Mouse (Mus musculus) heart, embryonic 16.5 days (tissue): ENCODE measurements around the gene Trub2. TPM values are rescaled to one million over a fixed set of nuclear protein-coding genes. Genes with fewer than 3 reads are reported as not detected.
A peak's percentile ranks its signal among the peaks of the same experiment; 100 is the strongest.

Experiments used
- ATAC-seq: fragments of 200-750 bp; cut with Nextera tagmentation; replicated peaks from 2 replicates; pipeline ENCODE4 v1.8.0; 2017; ENCODE audit warnings: moderate number of reproducible peaks; ENCODE audit not compliant: insufficient read depth, low FRiP score; ENCODE audit errors: extremely low read depth
- H3K27ac ChIP-seq: fragments of 300-500 bp; sonication (generic); 2 replicates; pipeline ENCODE4 v1.5.1; 2014; ENCODE audit warnings: mild to moderate bottlenecking, low read length, control low read depth, moderate library complexity
- H3K27me3 ChIP-seq: fragments of 300-500 bp; sonication (generic); 2 replicates; pipeline ENCODE4 v1.6.1; 2014; ENCODE audit warnings: low read length, mixed read lengths; ENCODE audit not compliant: control insufficient read depth, insufficient read depth
- H3K36me3 ChIP-seq: fragments of 300-500 bp; sonication (generic); 2 replicates; pipeline ENCODE4 v1.6.1; 2014; ENCODE audit not compliant: control insufficient read depth, insufficient read depth
- H3K4me1 ChIP-seq: fragments of 300-500 bp; sonication (generic); 2 replicates; pipeline ENCODE4 v1.6.1; 2014; ENCODE audit warnings: low read length, mixed read lengths; ENCODE audit not compliant: control insufficient read depth, insufficient read depth
- H3K4me2 ChIP-seq: fragments of 300-500 bp; sonication (generic); 2 replicates; pipeline ENCODE4 v1.6.1; 2014; ENCODE audit warnings: low read depth, mild to moderate bottlenecking, control low read depth, low read length
- H3K4me3 ChIP-seq: fragments of 300-500 bp; sonication (generic); 2 replicates; pipeline ENCODE4 v1.5.1; 2014; ENCODE audit warnings: mild to moderate bottlenecking, control low read depth, low read length
- H3K9ac ChIP-seq: fragments of 300-500 bp; sonication (generic); 2 replicates; pipeline ENCODE4 v1.6.1; 2014; ENCODE audit warnings: low read length, control low read depth
- H3K9me3 ChIP-seq: fragments of 300-500 bp; sonication (generic); replicated peaks from 2 replicates; pipeline ENCODE4 v1.6.1; 2016; ENCODE audit warnings: low read length; ENCODE audit not compliant: control insufficient read depth
- WGBS: fragments of 180-500 bp; shearing (Covaris S2); extraction: QIAGEN DNeasy Blood & Tissue Kit; methylation state at CpG from one replicate; pipeline ENCODE4 v1.1.7; 2014; 5-methylcytosine and 5-hydroxymethylcytosine counted together
- polyA plus RNA-seq: library from polyadenylated mRNA; unstranded; fragments of >200 nt; fragmentation: Nextera tagmentation; extraction: Ambion mirVana; gene quantifications from 2 replicates; pipeline ENCODE4 v1.2.1, GENCODE M21; 2015

The Trub2 gene
- polyA plus RNA-seq, 1 experiment from 2014 or later = 29.6 TPM

DNA sequence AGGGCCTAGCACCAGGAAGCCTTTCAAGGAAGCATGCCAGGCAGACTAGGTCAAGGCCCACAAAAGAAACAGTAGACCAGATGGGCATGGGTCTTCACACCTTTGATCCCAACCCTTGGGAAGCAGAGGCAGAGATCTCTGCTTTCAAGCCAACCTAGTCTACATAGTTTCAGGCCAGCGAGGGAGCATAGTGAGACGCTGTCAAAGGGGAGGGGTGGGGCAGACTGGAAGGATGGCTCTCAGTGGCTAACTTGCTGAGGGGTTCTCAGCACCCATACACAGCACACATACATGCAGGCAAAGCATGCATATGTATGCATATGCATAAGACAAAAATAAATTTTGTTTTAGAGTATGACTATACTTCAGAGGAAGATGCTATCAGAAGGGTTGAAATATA is 31.1 kb upstream of the Trub2 start:
- peaks cover 11% of the 10 kb centered on the region for H3K4me1 ChIP-seq
- peaks cover 9% of the 10 kb centered on the region for H3K36me3 ChIP-seq
- no peak for ATAC-seq
- WGBS = 31% methylated on average over 2 of the region's 2 CpGs
- no peaks in the 10 kb centered on the region for H3K27me3 ChIP-seq
- peak overlapping the region; percentile 83; the same call in 1 of the 2 replicates for H3K4me2 ChIP-seq
- H3K27ac ChIP-seq = peak overlapping the region; percentile 89
- H3K4me3 ChIP-seq = no peak overlapping the region
- no peak overlapping the region for H3K9ac ChIP-seq
- H3K9me3 ChIP-seq = no peaks in the 10 kb centered on the region

DNA sequence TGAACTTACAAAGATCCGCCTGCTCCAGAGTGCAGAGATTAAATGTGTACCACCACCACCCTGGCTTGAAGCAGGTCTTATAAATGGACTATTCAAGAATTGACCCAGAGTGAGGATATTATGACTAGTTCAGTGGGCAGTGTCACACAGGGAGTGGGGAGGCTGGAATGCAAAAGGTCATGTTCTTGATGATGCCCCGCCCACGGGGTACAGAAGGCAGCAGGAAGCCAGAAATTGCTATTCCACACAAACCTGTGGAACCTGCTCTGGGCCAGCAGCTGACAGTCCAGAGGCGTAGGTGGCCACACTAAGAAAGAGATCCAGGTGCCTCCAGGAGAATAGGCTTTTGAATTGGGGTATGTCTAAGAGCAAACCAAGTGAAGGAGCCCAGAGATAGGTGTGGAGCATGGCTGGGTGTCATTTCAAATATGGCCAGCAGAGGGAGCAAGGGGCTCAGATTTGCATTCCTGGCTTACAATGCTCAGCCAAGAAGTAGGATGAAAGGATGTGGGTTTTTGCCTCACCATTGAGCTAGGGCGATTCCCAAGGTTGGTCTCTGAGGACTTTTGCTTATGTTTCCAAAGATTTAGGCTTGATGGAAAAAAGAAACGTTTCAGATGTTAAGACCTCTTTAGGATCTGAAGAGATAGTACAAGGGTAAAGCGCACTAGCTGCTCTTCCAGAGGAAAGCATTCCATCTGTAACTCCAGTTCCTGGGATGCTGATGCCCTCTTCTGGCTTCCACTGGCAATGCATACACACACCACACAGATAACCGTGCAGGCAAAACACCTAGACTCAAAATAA is 29.3 kb upstream of the Trub2 start:
- no peak overlapping the region; the same call in 1 of the 2 replicates for H3K4me3 ChIP-seq
- 0 out of 2 replicates have a peak overlapping the region, but pooled peaks have one; percentile 33 for H3K27ac ChIP-seq
- H3K4me2 ChIP-seq = 0 out of 2 replicates have a peak overlapping the region, but pooled peaks have one; percentile 34

DNA sequence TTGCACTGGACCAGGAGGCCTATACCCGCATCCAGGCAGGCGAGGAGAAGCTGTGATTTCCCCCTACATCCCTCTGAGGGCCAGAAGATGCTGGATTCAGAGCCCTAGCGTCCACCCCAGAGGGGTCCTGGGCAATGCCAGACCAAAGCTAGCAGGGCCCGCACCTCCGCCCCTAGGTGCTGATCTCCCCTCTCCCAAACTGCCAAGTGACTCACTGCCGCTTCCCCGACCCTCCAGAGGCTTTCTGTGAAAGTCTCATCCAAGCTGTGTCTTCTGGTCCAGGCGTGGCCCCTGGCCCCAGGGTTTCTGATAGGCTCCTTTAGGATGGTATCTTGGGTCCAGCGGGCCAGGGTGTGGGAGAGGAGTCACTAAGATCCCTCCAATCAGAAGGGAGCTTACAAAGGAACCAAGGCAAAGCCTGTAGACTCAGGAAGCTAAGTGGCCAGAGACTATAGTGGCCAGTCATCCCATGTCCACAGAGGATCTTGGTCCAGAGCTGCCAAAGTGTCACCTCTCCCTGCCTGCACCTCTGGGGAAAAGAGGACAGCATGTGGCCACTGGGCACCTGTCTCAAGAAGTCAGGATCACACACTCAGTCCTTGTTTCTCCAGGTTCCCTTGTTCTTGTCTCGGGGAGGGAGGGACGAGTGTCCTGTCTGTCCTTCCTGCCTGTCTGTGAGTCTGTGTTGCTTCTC is 27.5 kb upstream of the Trub2 start:
- H3K4me1 ChIP-seq = peaks cover 11% of the 10 kb centered on the region
- ATAC-seq = no peak
- peaks cover 23% of the 10 kb centered on the region for H3K36me3 ChIP-seq
- no peak overlapping the region for H3K4me3 ChIP-seq
- H3K9me3 ChIP-seq = no peaks in the 10 kb centered on the region
- no peak overlapping the region for H3K27ac ChIP-seq
- H3K9ac ChIP-seq = no peak overlapping the region
- no peak overlapping the region for H3K4me2 ChIP-seq
- H3K27me3 ChIP-seq = no peaks in the 10 kb centered on the region
- WGBS = 75% methylated on average over 11 of the region's 11 CpGs

More for the DNA sequence above, 29.3 kb upstream of the Trub2 start:
- H3K27me3 ChIP-seq = no peaks in the 10 kb centered on the region
- H3K4me1 ChIP-seq = peaks cover 11% of the 10 kb centered on the region
- ATAC-seq = peak; percentile 71
- H3K9me3 ChIP-seq = no peaks in the 10 kb centered on the region
- no peak overlapping the region for H3K9ac ChIP-seq
- H3K36me3 ChIP-seq = peaks cover 18% of the 10 kb centered on the region
- 36% methylated on average over 8 of the region's 8 CpGs for WGBS

DNA sequence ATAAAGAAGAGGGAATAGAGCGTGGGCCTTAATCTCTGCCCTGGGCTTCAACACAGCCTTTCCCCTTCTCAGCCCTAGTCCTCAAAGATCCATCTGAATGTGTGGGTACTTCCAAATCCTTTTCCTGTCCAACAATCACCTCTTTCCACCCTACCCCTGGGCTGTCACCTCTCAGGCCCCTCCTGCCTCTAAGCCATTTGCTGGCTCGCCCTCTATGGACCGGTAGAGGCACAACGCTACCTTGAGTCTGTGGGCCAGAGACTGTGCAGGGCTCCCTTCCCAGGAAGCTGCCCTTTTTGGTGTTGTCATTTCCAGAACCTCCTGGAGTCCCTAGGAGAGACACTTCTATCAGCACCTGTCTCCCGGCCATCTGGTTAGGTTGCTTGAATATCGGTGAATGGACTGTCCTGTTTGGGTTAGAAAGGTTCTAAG is 15.1 kb upstream of the Trub2 start:
- Histone ChIP-seq H3K36me3 (peaks cover 23% of the 10 kb centered on the region), H3K4me3 (peak overlapping the region; percentile 72), H3K4me2 (peak overlapping the region; percentile 92), H3K27ac (no peak overlapping the region; the same call in 1 of the 2 replicates), H3K9me3 (no peaks in the 10 kb centered on the region), H3K4me1 (peaks cover 10% of the 10 kb centered on the region), H3K27me3 (0 out of 2 replicates have a peak, but pooled peaks cover 2% of the 10 kb centered on the region), H3K9ac (peak overlapping the region; percentile 88)
- ATAC-seq = no peak; the same call in 1 of the 2 replicates
- WGBS = 28% methylated on average over 6 of the region's 6 CpGs

DNA sequence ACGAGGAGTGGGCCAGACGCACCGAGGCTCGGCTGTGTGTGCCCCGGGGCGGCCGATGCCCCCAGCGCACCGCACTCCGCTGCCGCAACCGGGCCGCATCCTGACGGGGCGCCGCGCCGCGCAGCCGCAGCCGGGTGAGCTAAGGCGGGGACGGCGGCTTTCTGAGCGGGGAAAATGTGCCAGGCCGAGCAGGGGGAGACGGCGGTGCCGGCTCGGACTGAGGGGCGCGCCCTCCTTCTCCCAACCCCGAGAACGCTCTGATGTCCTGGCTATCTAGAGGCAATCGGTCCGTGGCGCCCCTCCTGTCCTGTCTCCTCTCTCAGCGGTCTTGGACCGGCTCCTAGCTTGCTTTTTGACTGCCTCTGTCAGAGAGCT is 14.5 kb upstream of the Trub2 start:
- peaks cover 20% of the 10 kb centered on the region for H3K36me3 ChIP-seq
- H3K4me1 ChIP-seq = peaks cover 10% of the 10 kb centered on the region
- H3K27me3 ChIP-seq = 0 out of 2 replicates have a peak, but pooled peaks cover 2% of the 10 kb centered on the region
- H3K9me3 ChIP-seq = no peaks in the 10 kb centered on the region
- WGBS = under 1% methylated on average over 26 of the region's 39 CpGs
- H3K9ac ChIP-seq = peak overlapping the region; percentile 88
- H3K27ac ChIP-seq = peak overlapping the region; percentile 80
- peak overlapping the region; percentile 72 for H3K4me3 ChIP-seq
- ATAC-seq = peak; percentile 61
- H3K4me2 ChIP-seq = peak overlapping the region; percentile 92

DNA sequence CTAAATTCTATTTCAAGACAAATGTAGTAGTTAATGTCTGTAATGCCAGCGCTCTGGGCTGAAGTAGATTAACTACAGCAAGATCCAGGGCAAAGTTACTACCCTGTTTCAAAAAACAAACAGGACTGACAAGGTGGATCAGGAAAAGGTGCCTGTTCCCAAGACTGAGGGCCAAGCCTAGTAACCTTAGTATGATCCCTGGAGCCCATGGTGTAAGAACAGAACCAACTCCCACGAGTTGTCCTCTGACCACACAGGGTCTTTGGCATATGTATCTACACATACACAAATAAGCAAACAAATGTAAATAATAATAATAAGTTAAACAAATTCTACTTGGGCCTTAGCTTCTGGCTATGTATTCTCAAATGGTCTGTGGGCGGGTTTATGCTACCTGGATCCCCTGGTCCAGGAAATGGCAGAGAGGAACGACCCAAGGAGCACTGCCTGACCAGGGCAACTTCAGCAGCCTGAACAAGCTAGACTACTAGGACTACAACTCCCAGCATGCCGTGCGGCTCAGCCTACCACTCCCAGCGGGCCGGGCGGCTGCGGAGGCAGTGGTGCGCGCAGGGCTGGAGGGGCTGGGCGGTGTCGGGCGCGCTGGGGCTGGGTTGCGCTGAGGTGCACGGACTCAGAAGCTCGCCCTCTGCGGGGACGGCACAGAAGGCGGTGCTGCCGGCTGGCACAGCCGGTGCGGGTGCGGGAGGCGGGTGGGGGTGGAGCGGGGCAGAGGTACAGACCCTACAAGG is 13.9 kb upstream of the Trub2 start, which contains the start of gene Slc27a4:
Slc27a4 (plus strand) TSS at position 560 of the 752 bp plus-strand sequence.
- Histone ChIP-seq H3K27ac (peak within 1 kb of the TSS; percentile 80), H3K4me3 (peak within 1 kb of the TSS; percentile 72), H3K36me3 (peaks cover 16% of the 10 kb centered on the region), H3K4me2 (peak within 1 kb of the TSS; percentile 92), H3K27me3 (0 out of 2 replicates have a peak, but pooled peaks cover 2% of the 10 kb centered on the region), H3K9ac (peak within 1 kb of the TSS; percentile 88), H3K4me1 (peaks cover 10% of the 10 kb centered on the region), H3K9me3 (no peaks in the 10 kb centered on the region)
- WGBS = 4% methylated on average over 25 of the region's 28 CpGs
- peak; percentile 98 for ATAC-seq

DNA sequence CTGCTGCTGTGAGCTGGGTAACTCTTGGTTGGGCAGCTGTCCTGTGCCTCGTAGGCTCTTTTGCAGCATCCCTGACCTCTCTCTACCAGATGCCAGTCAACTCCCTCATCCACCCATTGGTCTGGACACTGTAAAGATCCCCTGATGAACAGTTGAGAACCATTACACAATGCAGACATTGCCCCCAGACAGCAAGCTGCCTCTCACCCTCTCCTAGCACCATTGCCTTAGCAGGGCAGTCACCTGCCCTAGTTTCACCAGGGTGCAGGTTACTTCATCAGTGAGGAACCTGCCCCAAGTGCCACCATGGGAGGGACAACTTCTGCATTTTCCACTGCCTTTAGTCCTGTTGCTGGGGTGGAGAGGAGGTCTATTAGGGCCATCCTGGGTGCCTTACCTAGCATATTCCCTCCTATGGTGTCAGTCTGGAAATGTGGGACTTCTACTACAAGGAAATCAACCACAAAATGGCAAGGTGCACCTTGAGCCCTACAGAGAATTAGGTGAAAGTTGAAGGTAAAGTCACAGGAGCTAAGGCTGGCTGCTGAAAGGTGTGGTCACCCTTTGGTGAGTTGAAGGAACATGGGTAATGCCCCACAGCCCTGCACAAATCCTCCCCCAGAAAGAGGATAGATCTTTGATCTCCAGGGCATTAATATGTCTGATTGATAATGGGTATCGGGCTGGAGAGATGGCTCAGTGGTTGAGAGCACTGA is 4.6 kb upstream of the Trub2 start:
- WGBS = 89% methylated on average over 2 of the region's 2 CpGs
- no peaks in the 10 kb centered on the region for H3K27me3 ChIP-seq
- no peak for ATAC-seq
- H3K9me3 ChIP-seq = no peaks in the 10 kb centered on the region
- H3K4me3 ChIP-seq = no peak overlapping the region
- H3K9ac ChIP-seq = no peak overlapping the region
- no peaks in the 10 kb centered on the region for H3K4me1 ChIP-seq
- no peak overlapping the region for H3K4me2 ChIP-seq
- peaks cover 13% of the 10 kb centered on the region for H3K36me3 ChIP-seq
- no peak overlapping the region for H3K27ac ChIP-seq
